Mouse (Mus musculus): Measurements from ENCODE around the gene Kcnc1.

- TF ChIP-seq EP300 (optimal IDR thresholded peaks at IDR 0.05) = no peak
- TF ChIP-seq CTCF (IDR thresholded peaks at IDR 0.05; ENCODE audit: low read depth) = peak; percentile 80
These were observed 17.3 kb upstream of the Kcnc1 start for GRCm38 (mm10) chr7:46378983-46379382.
